Mouse (Mus musculus) brain, embryonic 14.5 days (tissue): ENCODE data around the gene Cbarp.

Source experiments
- CTCF ChIP-seq: fragments of 200-500 bp; IDR thresholded peaks from 2 replicates; pipeline ENCODE4 v1.5.1; 2012; ENCODE audit warnings: inconsistent platforms, mild to moderate bottlenecking, moderate library complexity, borderline replicate concordance; ENCODE audit not compliant: insufficient read depth, insufficient read length; ENCODE audit errors: extremely low read depth
- POLR2A ChIP-seq: fragments of 200-500 bp; IDR thresholded peaks from 2 replicates; pipeline ENCODE4 v1.6.1; 2012; ENCODE audit warnings: mild to moderate bottlenecking, inconsistent platforms, borderline replicate concordance; ENCODE audit not compliant: poor library complexity, insufficient read depth, insufficient read length, severe bottlenecking; ENCODE audit errors: extremely low read depth

DNA sequence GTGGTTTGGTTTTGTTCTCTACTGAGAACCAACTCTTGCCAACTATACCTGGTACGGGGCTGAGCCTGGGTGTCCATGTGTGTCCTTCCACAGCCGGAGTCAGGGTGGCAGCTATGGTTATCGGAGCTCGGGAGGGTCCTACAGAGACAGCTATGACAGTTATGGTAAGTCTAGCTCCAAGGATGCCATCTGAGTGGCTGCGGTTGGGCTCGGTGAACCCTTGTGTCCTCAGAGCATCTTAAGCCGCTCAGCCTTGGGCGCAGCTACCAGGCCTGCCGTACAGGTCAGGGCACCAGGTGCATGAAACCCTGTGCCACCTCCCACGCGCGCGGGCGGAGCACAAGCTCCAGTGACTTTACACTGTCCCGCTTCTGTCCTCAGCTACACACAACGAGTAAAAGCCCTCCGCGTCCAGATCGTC is 30.0 kb upstream of the Cbarp start:
- TF ChIP-seq POLR2A (no peak), CTCF (no peak)
